Mouse (Mus musculus): Measurements from ENCODE around the gene Adam12. TPM values are rescaled to one million over a fixed set of nuclear protein-coding genes. Genes with fewer than 3 reads are reported as not detected.

Gene Adam12
- polyA plus RNA-seq, 1 experiment from 2014 or later, result 3.4 TPM

DNA sequence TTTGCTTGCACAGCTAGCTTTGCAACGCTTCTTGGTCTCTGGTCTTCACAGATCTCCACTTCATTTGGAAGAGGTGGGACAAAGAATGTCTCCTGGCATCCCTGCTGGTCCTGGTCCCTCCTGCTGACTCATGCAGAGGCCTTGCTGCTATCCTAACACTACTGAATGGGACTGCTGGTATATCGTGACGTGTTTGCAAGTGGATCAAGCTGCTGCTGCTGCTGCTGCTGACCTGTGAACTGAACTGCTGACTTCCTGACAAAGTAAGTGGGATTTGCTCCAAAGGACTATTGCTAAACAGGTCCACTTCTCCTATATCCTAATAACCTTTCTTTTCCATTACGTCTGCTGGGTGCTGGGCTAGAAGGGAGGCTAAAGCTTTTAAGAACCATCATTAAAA is 56.7 kb downstream of the Adam12 start:
- H3K4me2 ChIP-seq (ENCODE audit: low read length), result no peak overlapping the region
- DNase-seq, result no peak
- 86% methylated on average over 4 of the region's 4 CpGs for WGBS

DNA sequence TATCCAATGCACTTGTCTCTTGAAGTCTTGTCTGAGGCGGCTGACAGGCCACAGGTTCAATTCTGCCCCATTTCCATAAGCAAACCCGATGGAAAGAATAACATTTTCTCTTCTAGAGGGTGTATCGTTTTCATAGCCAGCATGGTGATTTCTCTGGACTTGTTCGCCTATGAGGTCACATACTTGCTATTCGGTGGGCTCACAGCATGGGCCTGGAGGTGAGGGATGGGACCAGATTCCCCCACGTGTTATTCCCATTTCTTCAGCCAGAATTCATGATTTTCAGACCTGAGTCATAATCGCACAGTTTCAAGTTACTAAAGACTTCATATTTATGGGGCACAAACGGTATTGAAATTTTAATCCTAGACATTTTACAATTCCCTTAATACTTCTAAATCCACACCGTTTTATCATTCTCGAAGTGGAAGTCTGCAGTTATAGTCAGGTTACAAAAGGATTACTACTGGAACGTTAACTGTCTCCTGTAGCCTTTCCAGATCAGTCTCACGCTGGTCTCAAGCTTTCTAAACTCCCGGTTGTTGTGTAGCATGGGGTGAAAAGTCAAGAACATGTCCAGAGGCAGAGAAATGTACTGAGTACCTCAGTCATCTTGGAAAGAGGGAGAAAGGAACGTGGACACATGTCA is 58.4 kb downstream of the Adam12 start:
- no peak overlapping the region for H3K9ac ChIP-seq (replicated peaks; ENCODE audit: low read length)
- ATAC-seq (ENCODE audit: low FRiP score, low TSS enrichment) (no peak), DNase-seq (no peak)
- no peak overlapping the region for H3K4me2 ChIP-seq (ENCODE audit: low read length)
- H3K4me3 ChIP-seq (replicated peaks; ENCODE audit: low read depth, low read length), result no peak overlapping the region
- H3K36me3 ChIP-seq (ENCODE audit: control insufficient read depth, insufficient read depth, low read length), result no peaks in the 10 kb centered on the region
- H3K27me3 ChIP-seq (ENCODE audit: control insufficient read depth, insufficient read depth, low read length), result no peaks in the 10 kb centered on the region
- no peaks in the 10 kb centered on the region for H3K4me1 ChIP-seq (ENCODE audit: control insufficient read depth, insufficient read depth, low read length)
- no peak overlapping the region for H3K27ac ChIP-seq (replicated peaks; ENCODE audit: low read depth, low read length)
- 87% methylated on average over 14 of the region's 14 CpGs for WGBS
- H3K9me3 ChIP-seq (ENCODE audit: control insufficient read depth, low read length), result no peaks in the 10 kb centered on the region

More for the DNA sequence above, 56.7 kb downstream of the Adam12 start:
- no peaks in the 10 kb centered on the region for H3K4me1 ChIP-seq (ENCODE audit: control insufficient read depth, insufficient read depth, low read length)
- H3K9me3 ChIP-seq (ENCODE audit: control insufficient read depth, low read length), result no peaks in the 10 kb centered on the region
- no peak overlapping the region for H3K4me3 ChIP-seq (replicated peaks; ENCODE audit: low read depth, low read length)
- no peak overlapping the region for H3K27ac ChIP-seq (replicated peaks; ENCODE audit: low read depth, low read length)
- no peaks in the 10 kb centered on the region for H3K27me3 ChIP-seq (ENCODE audit: control insufficient read depth, insufficient read depth, low read length)
- no peak overlapping the region for H3K9ac ChIP-seq (replicated peaks; ENCODE audit: low read length)
- H3K36me3 ChIP-seq (ENCODE audit: control insufficient read depth, insufficient read depth, low read length), result no peaks in the 10 kb centered on the region
- no peak for ATAC-seq (ENCODE audit: low FRiP score, low TSS enrichment)

DNA sequence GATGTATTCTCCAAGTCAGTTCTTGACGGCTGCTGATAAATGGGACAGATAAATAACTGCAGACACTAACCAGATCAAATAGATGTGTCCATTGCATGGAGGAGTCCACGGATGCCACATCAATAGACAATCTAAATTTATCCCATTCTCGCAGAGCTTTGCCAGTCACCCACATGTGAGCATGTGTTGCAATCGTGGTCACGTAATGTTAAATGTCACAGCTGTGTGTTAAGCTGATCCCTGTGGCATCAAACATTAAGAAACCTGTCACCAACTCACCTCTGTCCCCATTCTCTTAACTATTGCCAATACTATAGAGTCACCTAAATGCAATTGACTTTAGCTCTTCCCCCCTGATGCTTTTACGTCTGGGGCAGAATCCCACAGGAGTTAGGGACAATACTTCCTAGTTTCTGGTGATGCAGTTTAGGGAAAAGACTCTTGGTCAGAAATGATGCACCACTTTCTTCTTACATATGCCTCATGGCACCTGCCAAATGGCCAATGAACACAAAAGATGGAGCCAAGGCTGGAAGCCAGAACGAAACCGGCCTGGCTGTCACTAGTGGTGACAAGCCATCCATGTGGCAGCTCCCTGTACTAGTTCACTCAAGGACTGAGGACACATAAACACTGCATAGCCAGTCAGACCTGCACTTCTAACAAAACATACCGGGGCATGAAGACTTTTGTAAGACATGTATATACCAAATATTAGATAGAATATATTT is 61.6 kb downstream of the Adam12 start:
- 89% methylated on average over 9 of the region's 9 CpGs for WGBS

DNA sequence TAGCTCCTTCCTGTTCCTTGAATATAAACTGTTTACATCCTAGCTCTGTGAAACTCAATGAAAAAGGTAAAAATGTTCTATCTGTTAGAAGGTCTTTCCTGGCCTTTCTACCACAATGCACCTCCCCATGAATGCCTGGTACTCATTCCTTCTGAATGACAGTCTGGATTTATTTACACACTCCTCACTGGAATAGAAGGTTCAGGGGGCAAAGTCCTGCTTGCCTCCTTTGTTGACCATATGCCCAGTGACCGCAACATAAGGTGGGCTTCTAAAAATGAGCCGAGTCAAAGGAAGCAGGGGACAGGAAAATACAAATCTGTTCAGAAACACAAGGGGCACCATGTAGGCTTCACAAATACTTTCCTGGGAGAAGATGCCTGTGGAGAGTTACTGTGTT is 62.2 kb downstream of the Adam12 start:
- Histone ChIP-seq H3K4me1 (ENCODE audit: control insufficient read depth, insufficient read depth, low read length) (no peaks in the 10 kb centered on the region), H3K27me3 (ENCODE audit: control insufficient read depth, insufficient read depth, low read length) (no peaks in the 10 kb centered on the region), H3K4me3 (replicated peaks; ENCODE audit: low read depth, low read length) (no peak overlapping the region), H3K4me2 (ENCODE audit: low read length) (no peak overlapping the region), H3K9ac (replicated peaks; ENCODE audit: low read length) (no peak overlapping the region), H3K36me3 (ENCODE audit: control insufficient read depth, insufficient read depth, low read length) (no peaks in the 10 kb centered on the region), H3K9me3 (ENCODE audit: control insufficient read depth, low read length) (no peaks in the 10 kb centered on the region), H3K27ac (replicated peaks; ENCODE audit: low read depth, low read length) (no peak overlapping the region)
- 92% methylated on average over 2 of the region's 2 CpGs for WGBS
- ATAC-seq (ENCODE audit: low FRiP score, low TSS enrichment) (no peak), DNase-seq (no peak)

More for the DNA sequence above, 61.6 kb downstream of the Adam12 start:
- Histone ChIP-seq H3K4me3 (replicated peaks; ENCODE audit: low read depth, low read length) (no peak overlapping the region), H3K4me2 (ENCODE audit: low read length) (no peak overlapping the region), H3K27ac (replicated peaks; ENCODE audit: low read depth, low read length) (no peak overlapping the region), H3K36me3 (ENCODE audit: control insufficient read depth, insufficient read depth, low read length) (no peaks in the 10 kb centered on the region), H3K4me1 (ENCODE audit: control insufficient read depth, insufficient read depth, low read length) (no peaks in the 10 kb centered on the region), H3K9ac (replicated peaks; ENCODE audit: low read length) (no peak overlapping the region), H3K27me3 (ENCODE audit: control insufficient read depth, insufficient read depth, low read length) (no peaks in the 10 kb centered on the region), H3K9me3 (ENCODE audit: control insufficient read depth, low read length) (no peaks in the 10 kb centered on the region)
- ATAC-seq (ENCODE audit: low FRiP score, low TSS enrichment) (no peak), DNase-seq (no peak)

DNA sequence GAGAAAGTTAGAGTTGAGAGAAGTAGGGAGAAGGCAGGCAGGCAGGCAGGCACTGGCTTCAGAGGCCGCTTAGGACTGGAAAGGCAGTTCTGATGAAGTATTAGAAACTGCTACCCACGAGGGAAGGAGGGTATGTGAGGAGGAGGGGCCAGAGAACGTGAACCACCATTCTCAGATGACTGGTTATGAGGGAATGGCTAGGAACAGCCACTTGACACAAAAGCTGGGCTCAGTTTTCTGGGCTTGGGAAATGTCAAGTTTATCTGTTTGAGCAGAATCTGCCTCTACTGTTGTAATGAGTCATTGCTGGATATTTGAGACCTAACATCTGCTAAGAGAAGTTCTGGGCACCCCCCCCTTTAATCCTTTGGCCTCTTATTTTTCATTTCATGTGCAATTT is 64.4 kb downstream of the Adam12 start:
- no peaks in the 10 kb centered on the region for H3K36me3 ChIP-seq (ENCODE audit: control insufficient read depth, insufficient read depth, low read length)
- no peak overlapping the region for H3K4me2 ChIP-seq (ENCODE audit: low read length)
- no peak overlapping the region for H3K4me3 ChIP-seq (replicated peaks; ENCODE audit: low read depth, low read length)
- ATAC-seq (ENCODE audit: low FRiP score, low TSS enrichment) (no peak), DNase-seq (no peak)
- H3K27ac ChIP-seq (replicated peaks; ENCODE audit: low read depth, low read length), result no peak overlapping the region
- no peak overlapping the region for H3K9ac ChIP-seq (replicated peaks; ENCODE audit: low read length)
- no peaks in the 10 kb centered on the region for H3K27me3 ChIP-seq (ENCODE audit: control insufficient read depth, insufficient read depth, low read length)
- no peaks in the 10 kb centered on the region for H3K9me3 ChIP-seq (ENCODE audit: control insufficient read depth, low read length)
- 58% methylated on average over 3 of the region's 3 CpGs for WGBS
- H3K4me1 ChIP-seq (ENCODE audit: control insufficient read depth, insufficient read depth, low read length), result no peaks in the 10 kb centered on the region

DNA sequence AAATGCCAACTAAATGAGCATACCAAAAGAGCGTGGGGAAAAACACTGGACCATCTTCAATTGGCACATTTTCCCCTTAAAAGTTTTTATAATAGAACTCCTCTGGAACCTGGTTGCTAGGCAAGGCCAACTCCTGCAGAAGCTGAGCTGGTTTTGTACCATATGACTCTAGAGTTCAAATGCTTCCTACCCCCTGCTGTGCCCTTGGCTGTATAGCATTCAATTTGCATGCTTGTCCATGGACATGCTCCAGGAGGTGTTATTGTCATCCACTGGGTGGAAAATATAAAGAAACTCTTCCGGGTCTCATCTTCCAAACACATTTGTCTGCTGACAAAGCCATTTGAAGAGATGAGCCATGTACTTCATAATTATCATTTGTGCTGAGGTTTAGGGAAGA is 68.2 kb downstream of the Adam12 start:
- Histone ChIP-seq H3K4me2 (ENCODE audit: low read length) (no peak overlapping the region), H3K4me3 (replicated peaks; ENCODE audit: low read depth, low read length) (no peak overlapping the region), H3K27me3 (ENCODE audit: control insufficient read depth, insufficient read depth, low read length) (no peaks in the 10 kb centered on the region), H3K9ac (replicated peaks; ENCODE audit: low read length) (no peak overlapping the region), H3K36me3 (ENCODE audit: control insufficient read depth, insufficient read depth, low read length) (no peaks in the 10 kb centered on the region), H3K27ac (replicated peaks; ENCODE audit: low read depth, low read length) (no peak overlapping the region), H3K4me1 (ENCODE audit: control insufficient read depth, insufficient read depth, low read length) (no peaks in the 10 kb centered on the region), H3K9me3 (ENCODE audit: control insufficient read depth, low read length) (no peaks in the 10 kb centered on the region)
- no peak for DNase-seq
- WGBS, result 60% methylated on average over 2 of the region's 2 CpGs
- no peak for ATAC-seq (ENCODE audit: low FRiP score, low TSS enrichment)

DNA sequence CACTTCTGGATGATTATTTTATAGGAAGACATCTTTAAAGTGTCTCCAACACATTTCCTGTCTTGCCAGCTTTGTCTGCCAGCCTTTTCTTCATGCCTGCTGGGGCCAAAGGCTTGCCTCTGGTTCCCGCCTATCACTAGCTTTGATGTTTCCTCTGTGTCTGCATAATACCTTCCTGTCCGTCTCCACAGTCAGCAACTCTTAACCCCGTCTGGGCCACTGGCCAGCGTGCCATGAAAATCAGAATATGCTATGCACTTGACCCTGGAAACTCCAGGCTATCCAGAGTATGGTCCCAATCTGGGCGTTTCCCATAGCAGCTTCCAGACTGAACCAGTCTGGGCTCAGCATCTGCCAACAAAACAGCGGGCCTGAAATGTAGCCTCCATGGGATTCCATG is 69.1 kb downstream of the Adam12 start:
- no peaks in the 10 kb centered on the region for H3K9me3 ChIP-seq (ENCODE audit: control insufficient read depth, low read length)
- H3K4me1 ChIP-seq (ENCODE audit: control insufficient read depth, insufficient read depth, low read length), result no peaks in the 10 kb centered on the region
- no peak for DNase-seq
- no peak overlapping the region for H3K4me2 ChIP-seq (ENCODE audit: low read length)
- H3K4me3 ChIP-seq (replicated peaks; ENCODE audit: low read depth, low read length), result no peak overlapping the region
- no peak overlapping the region for H3K27ac ChIP-seq (replicated peaks; ENCODE audit: low read depth, low read length)
- ATAC-seq (ENCODE audit: low FRiP score, low TSS enrichment), result no peak
- no peaks in the 10 kb centered on the region for H3K27me3 ChIP-seq (ENCODE audit: control insufficient read depth, insufficient read depth, low read length)
- no peaks in the 10 kb centered on the region for H3K36me3 ChIP-seq (ENCODE audit: control insufficient read depth, insufficient read depth, low read length)
- 58% methylated on average over 6 of the region's 6 CpGs for WGBS
- H3K9ac ChIP-seq (replicated peaks; ENCODE audit: low read length), result no peak overlapping the region

DNA sequence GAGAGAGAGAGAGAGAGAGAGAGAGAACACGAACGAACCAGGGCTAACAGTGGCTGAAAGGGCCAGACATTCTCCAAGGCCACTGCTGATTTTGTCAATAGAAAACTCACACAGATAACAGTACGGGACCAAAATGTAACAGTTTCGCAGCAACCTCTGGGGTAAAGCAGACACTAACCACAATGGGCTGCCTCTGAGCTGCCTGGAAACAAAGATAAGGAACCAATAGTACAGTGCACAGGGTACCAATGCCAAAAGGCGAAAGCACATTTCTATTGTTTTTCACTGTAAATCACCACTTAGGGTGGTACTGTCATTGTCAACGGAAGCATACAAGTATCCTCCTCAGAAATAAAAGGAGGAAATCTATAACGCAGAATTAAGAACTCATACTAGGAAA is 72.3 kb downstream of the Adam12 start:
- H3K9ac ChIP-seq (replicated peaks; ENCODE audit: low read length), result no peak overlapping the region
- H3K27me3 ChIP-seq (ENCODE audit: control insufficient read depth, insufficient read depth, low read length), result no peaks in the 10 kb centered on the region
- no peak overlapping the region for H3K27ac ChIP-seq (replicated peaks; ENCODE audit: low read depth, low read length)
- no peak for DNase-seq
- H3K4me1 ChIP-seq (ENCODE audit: control insufficient read depth, insufficient read depth, low read length), result no peaks in the 10 kb centered on the region
- H3K4me3 ChIP-seq (replicated peaks; ENCODE audit: low read depth, low read length), result no peak overlapping the region
- H3K9me3 ChIP-seq (ENCODE audit: control insufficient read depth, low read length), result no peaks in the 10 kb centered on the region
- no peaks in the 10 kb centered on the region for H3K36me3 ChIP-seq (ENCODE audit: control insufficient read depth, insufficient read depth, low read length)
- ATAC-seq (ENCODE audit: low FRiP score, low TSS enrichment), result no peak
- 87% methylated on average over 7 of the region's 7 CpGs for WGBS
- no peak overlapping the region for H3K4me2 ChIP-seq (ENCODE audit: low read length)

DNA sequence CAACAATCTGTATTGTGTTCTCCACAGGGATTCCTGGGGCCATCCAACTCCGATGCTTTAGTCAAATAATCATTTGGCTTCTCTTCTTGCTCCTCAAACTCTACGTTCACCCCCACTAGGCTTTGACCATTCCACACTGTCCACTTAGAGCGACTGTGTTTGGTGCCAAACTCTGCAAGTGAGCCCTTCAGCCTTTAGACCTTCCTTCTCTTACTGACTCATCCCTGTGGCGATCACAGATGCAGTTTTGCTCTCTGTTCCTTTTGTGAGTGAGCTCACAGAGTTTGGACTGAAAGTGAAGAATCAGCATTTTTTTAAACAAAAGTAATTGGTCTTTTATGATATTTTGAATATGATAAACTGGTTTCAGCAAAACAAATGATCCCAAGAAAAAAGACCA is 80.6 kb downstream of the Adam12 start:
- 89% methylated on average over 4 of the region's 4 CpGs for WGBS
- no peak for ATAC-seq (ENCODE audit: low FRiP score, low TSS enrichment)
- no peak overlapping the region for H3K4me2 ChIP-seq (ENCODE audit: low read length)

More for the DNA sequence above, 80.6 kb downstream of the Adam12 start:
- Histone ChIP-seq H3K27me3 (ENCODE audit: control insufficient read depth, insufficient read depth, low read length) (no peaks in the 10 kb centered on the region), H3K27ac (replicated peaks; ENCODE audit: low read depth, low read length) (no peak overlapping the region), H3K9me3 (ENCODE audit: control insufficient read depth, low read length) (0 out of 2 replicates have a peak, but pooled peaks cover 3% of the 10 kb centered on the region), H3K9ac (replicated peaks; ENCODE audit: low read length) (no peak overlapping the region), H3K36me3 (ENCODE audit: control insufficient read depth, insufficient read depth, low read length) (no peaks in the 10 kb centered on the region), H3K4me3 (replicated peaks; ENCODE audit: low read depth, low read length) (no peak overlapping the region), H3K4me1 (ENCODE audit: control insufficient read depth, insufficient read depth, low read length) (no peaks in the 10 kb centered on the region)
- DNase-seq, result no peak

Data from midbrain, embryonic 14.5 days (tissue).